13 mouse cellular contexts compared by ENCODE assay signal in genomic region chr6:146500206-146500605, GRCm38 (mm10). TPM values are rescaled to one million over a fixed set of nuclear protein-coding genes. Genes with fewer than 3 reads are reported as not detected.
DNase-seq lines count a peak whose midpoint lies in the region; ATAC-seq and TF ChIP-seq lines count a peak whose summit lies in the region.
"Had no signal": no experiment of that assay in that cellular context is flagged by ENCODE, and none has a peak within 500 bp of the region (broad histone marks: within the 10 kb centered on the region; RNA-seq: fewer than 3 reads in every experiment).

No protein-coding gene starts in this region.

- 77% methylated on average over 6 of the region's 6 CpGs for WGBS in intestine, embryonic 15.5 days
- WGBS in intestine, embryonic 16.5 days: 69% methylated on average over 6 of the region's 6 CpGs
- 83% methylated on average over 6 of the region's 6 CpGs for WGBS in midbrain, postnatal 0 days
- WGBS in midbrain, embryonic 13.5 days: 81% methylated on average over 6 of the region's 6 CpGs
- WGBS in intestine, postnatal 0 days: 46% methylated on average over 6 of the region's 6 CpGs

- no peak for ATAC-seq in intestine, embryonic 15.5 days
- no peak for ATAC-seq in intestine, embryonic 16.5 days
- no peak for ATAC-seq in midbrain, postnatal 0 days (ENCODE audit: low FRiP score)
- no peak for ATAC-seq in midbrain, embryonic 13.5 days
- no peak for ATAC-seq in intestine, postnatal 0 days

- 0 out of 2 replicates have a peak, but pooled peaks cover 3% of the 10 kb centered on the region for H3K4me1 ChIP-seq in intestine, embryonic 15.5 days (replicated peaks)
- H3K4me1 ChIP-seq in intestine, embryonic 16.5 days (ENCODE audit: control insufficient read depth, insufficient read depth, low read length): peaks cover 11% of the 10 kb centered on the region; the same call in 1 of the 2 replicates
- peaks cover 6% of the 10 kb centered on the region; the same call in 1 of the 2 replicates for H3K4me1 ChIP-seq in midbrain, postnatal 0 days (ENCODE audit: insufficient read depth, low read length)
- H3K4me1 ChIP-seq in midbrain, embryonic 13.5 days (replicated peaks): peaks cover 19% of the 10 kb centered on the region
- no peaks in the 10 kb centered on the region for H3K4me1 ChIP-seq in intestine, postnatal 0 days (replicated peaks; ENCODE audit: control insufficient read depth, insufficient read depth, low read length)

- no peak for DNase-seq in midbrain, postnatal 0 days (ENCODE audit: low spot score)
- no peak for DNase-seq in frontal cortex, adult 2 months (ENCODE audit: extremely low spot score in 1 of 2, low spot score in 1 of 2)
- DNase-seq: cerebellum, postnatal 25 days; layer of hippocampus, postnatal 36 days; midbrain, embryonic 14.5 days; right cerebral cortex, postnatal 25 days had no signal

- H3K9me3 ChIP-seq in intestine, embryonic 15.5 days: no peaks in the 10 kb centered on the region
- no peaks in the 10 kb centered on the region for H3K9me3 ChIP-seq in intestine, embryonic 16.5 days (ENCODE audit: control insufficient read depth, low read length)
- H3K9me3 ChIP-seq in midbrain, postnatal 0 days (ENCODE audit: low read length): no peaks in the 10 kb centered on the region
- H3K9me3 ChIP-seq in midbrain, embryonic 13.5 days: no peaks in the 10 kb centered on the region
- no peaks in the 10 kb centered on the region for H3K9me3 ChIP-seq in intestine, postnatal 0 days (ENCODE audit: control insufficient read depth)
- H3K9me3 ChIP-seq: hindbrain, embryonic 15.5 days; lung, embryonic 15.5 days had no signal

- no peak for TF ChIP-seq POLR2A in myocyte (IDR thresholded peaks at IDR 0.05; ENCODE audit: insufficient read length, low read depth)

- no peak overlapping the region for H3K27ac ChIP-seq in intestine, embryonic 15.5 days
- no peak overlapping the region for H3K27ac ChIP-seq in intestine, embryonic 16.5 days (ENCODE audit: low read length)
- H3K27ac ChIP-seq in midbrain, postnatal 0 days (ENCODE audit: low read depth, low read length): no peak overlapping the region
- H3K27ac ChIP-seq in midbrain, embryonic 13.5 days: no peak overlapping the region
- H3K27ac ChIP-seq in intestine, postnatal 0 days (ENCODE audit: low read depth, low read length): no peak overlapping the region
- H3K27ac ChIP-seq: hindbrain, embryonic 15.5 days; lung, embryonic 15.5 days had no signal

- no peak for TF ChIP-seq CTCF in midbrain, postnatal 0 days (IDR thresholded peaks at IDR 0.05)
- TF ChIP-seq CTCF in intestine, postnatal 0 days (IDR thresholded peaks at IDR 0.05; ENCODE audit: low read depth): no peak

- H3K36me3 ChIP-seq in intestine, embryonic 15.5 days: no peaks in the 10 kb centered on the region
- H3K36me3 ChIP-seq in intestine, embryonic 16.5 days (ENCODE audit: control insufficient read depth, insufficient read depth, low read length): no peaks in the 10 kb centered on the region
- H3K36me3 ChIP-seq in midbrain, postnatal 0 days (ENCODE audit: insufficient read depth, low read length): no peaks in the 10 kb centered on the region
- no peaks in the 10 kb centered on the region for H3K36me3 ChIP-seq in midbrain, embryonic 13.5 days
- no peaks in the 10 kb centered on the region for H3K36me3 ChIP-seq in intestine, postnatal 0 days (ENCODE audit: control insufficient read depth, insufficient read depth)
- H3K36me3 ChIP-seq in myocyte (ENCODE audit: control insufficient read depth, insufficient read depth): no peaks in the 10 kb centered on the region
- H3K36me3 ChIP-seq: hindbrain, embryonic 15.5 days; lung, embryonic 15.5 days had no signal

- peaks cover 5% of the 10 kb centered on the region for H3K79me2 ChIP-seq in myocyte (ENCODE audit: control insufficient read depth, insufficient read depth)

- H3ac ChIP-seq in myocyte (ENCODE audit: control insufficient read depth, insufficient read length): no peak overlapping the region

- no peak overlapping the region for H3K4me3 ChIP-seq in intestine, embryonic 15.5 days (replicated peaks)
- no peak overlapping the region for H3K4me3 ChIP-seq in intestine, embryonic 16.5 days (ENCODE audit: low read length)
- H3K4me3 ChIP-seq in midbrain, postnatal 0 days (ENCODE audit: low read depth, low read length): no peak overlapping the region
- H3K4me3 ChIP-seq in midbrain, embryonic 13.5 days (replicated peaks): no peak overlapping the region
- H3K4me3 ChIP-seq in intestine, postnatal 0 days (ENCODE audit: low read depth, low read length): no peak overlapping the region
- H3K4me3 ChIP-seq in myocyte: peak overlapping the region; percentile 70

- H3K27me3 ChIP-seq in intestine, embryonic 15.5 days (replicated peaks): no peaks in the 10 kb centered on the region
- H3K27me3 ChIP-seq in intestine, embryonic 16.5 days (replicated peaks; ENCODE audit: control insufficient read depth, insufficient read depth, low read length): 0 out of 2 replicates have a peak, but pooled peaks cover 2% of the 10 kb centered on the region
- peaks cover 13% of the 10 kb centered on the region; the same call in 1 of the 2 replicates for H3K27me3 ChIP-seq in midbrain, postnatal 0 days (ENCODE audit: insufficient read depth, low read length)
- peaks cover 37% of the 10 kb centered on the region for H3K27me3 ChIP-seq in midbrain, embryonic 13.5 days
- H3K27me3 ChIP-seq in intestine, postnatal 0 days (replicated peaks; ENCODE audit: control insufficient read depth, insufficient read depth, low read length): 0 out of 2 replicates have a peak, but pooled peaks cover 14% of the 10 kb centered on the region
- no peaks in the 10 kb centered on the region for H3K27me3 ChIP-seq in myocyte (ENCODE audit: control insufficient read depth, insufficient read depth, insufficient read length)

- H3K4me2 ChIP-seq in intestine, embryonic 15.5 days (replicated peaks): peak overlapping the region; percentile 99; the same call in 1 of the 2 replicates
- no peak overlapping the region for H3K4me2 ChIP-seq in intestine, embryonic 16.5 days (ENCODE audit: low read depth, low read length)
- 0 out of 2 replicates have a peak overlapping the region, but pooled peaks have one; percentile 28 for H3K4me2 ChIP-seq in midbrain, postnatal 0 days (ENCODE audit: low read depth, low read length, poor library complexity, severe bottlenecking)
- H3K4me2 ChIP-seq in midbrain, embryonic 13.5 days (replicated peaks): no peak overlapping the region
- peak overlapping the region; percentile 30 for H3K4me2 ChIP-seq in intestine, postnatal 0 days (replicated peaks; ENCODE audit: low read depth)
- peak overlapping the region; percentile 81 for H3K4me2 ChIP-seq in myocyte (ENCODE audit: low read depth)

- no peak overlapping the region for H3K9ac ChIP-seq in intestine, embryonic 15.5 days
- H3K9ac ChIP-seq in intestine, embryonic 16.5 days (ENCODE audit: low read depth, low read length): no peak overlapping the region
- H3K9ac ChIP-seq in midbrain, postnatal 0 days (replicated peaks; ENCODE audit: low read length, poor library complexity, severe bottlenecking): no peak overlapping the region
- no peak overlapping the region for H3K9ac ChIP-seq in midbrain, embryonic 13.5 days (replicated peaks)
- no peak overlapping the region for H3K9ac ChIP-seq in intestine, postnatal 0 days (ENCODE audit: low read depth, low read length)
- H3K9ac ChIP-seq: hindbrain, embryonic 15.5 days; lung, embryonic 15.5 days had no signal

TF ChIP-seq in myocyte, 11 proteins besides CTCF, POLR2A, EP300 and RAD21:
- TF ChIP-seq MYOG (IDR thresholded peaks at IDR 0.05; ENCODE audit: control insufficient read depth in 1 of 3, insufficient read depth in 1 of 3, insufficient read length in 2 of 3, low read depth in 2 of 3) (no peak), TCF12 (IDR thresholded peaks at IDR 0.05; ENCODE audit: insufficient read depth, poor library complexity, severe bottlenecking) (no peak), TCF3 (IDR thresholded peaks at IDR 0.05; ENCODE audit: insufficient read length, low read depth) (no peak), MAX (IDR thresholded peaks at IDR 0.05; ENCODE audit: low read depth) (no peak), SRF (IDR thresholded peaks at IDR 0.05; ENCODE audit: control insufficient read depth, insufficient read length, low read depth) (no peak), POLR2AphosphoS2 (IDR thresholded peaks at IDR 0.05; ENCODE audit: insufficient read length, low read depth) (no peak), USF1 (IDR thresholded peaks at IDR 0.05; ENCODE audit: low read depth) (no peak), REST (IDR thresholded peaks at IDR 0.05; ENCODE audit: insufficient read depth, insufficient read length) (no peak), MYOD1 (IDR thresholded peaks at IDR 0.05; ENCODE audit: control insufficient read depth in 1 of 3, insufficient read length in 2 of 3, low read depth in 2 of 3) (no peak), E2F4 (IDR thresholded peaks at IDR 0.05; ENCODE audit: insufficient read depth) (no peak), CEBPB (IDR thresholded peaks at IDR 0.05; ENCODE audit: insufficient read depth, poor library complexity, severe bottlenecking) (no peak)

RNA-seq across cellular contexts. Expression of gene Itpr2, which starts 1.8 kb away (rescaled TPM):
- polyA plus RNA-seq in intestine, embryonic 15.5 days (2015; fragmentation: Nextera tagmentation; extraction: Ambion mirVana): 8.8 and 10.0 TPM in 2 replicates
- 7.5 and 8.5 TPM in 2 replicates for polyA plus RNA-seq in intestine, embryonic 16.5 days (2015; fragmentation: Nextera tagmentation; extraction: Ambion mirVana)
- 12.9 and 15.9 TPM in 2 replicates for total RNA-seq in midbrain, postnatal 0 days (2014; rRNA removed)
- 9.1 and 9.6 TPM in 2 replicates for polyA plus RNA-seq in midbrain, postnatal 0 days (2015; fragmentation: Nextera tagmentation; extraction: Ambion mirVana)
- 4.3 and 4.5 TPM in 2 replicates for polyA plus RNA-seq in midbrain, embryonic 13.5 days (2015; fragmentation: Nextera tagmentation; extraction: Ambion mirVana)
- 6.3 and 8.6 TPM in 2 replicates for polyA plus RNA-seq in intestine, postnatal 0 days (2015; fragmentation: Nextera tagmentation; extraction: Ambion mirVana)
- 4.7 TPM for polyA plus RNA-seq in myocyte (2012; fragmentation: generic; extraction: Trizol)
- polyA plus RNA-seq in frontal cortex, adult 2 months (2012; rRNA removed): 7.8 and 8.5 TPM in 2 replicates

Comparison
In these comparisons a context has a peak if more than half of its experiments do, and no peak if none do; other contexts are left out.
1. H3K4me2 ChIP-seq: peak in intestine, embryonic 15.5 days (single experiment), midbrain, postnatal 0 days (single experiment), intestine, postnatal 0 days (single experiment) and myocyte (single experiment); none in intestine, embryonic 16.5 days (single experiment) and midbrain, embryonic 13.5 days (single experiment).